Mouse (Mus musculus): ENCODE measurements around the gene Macrod1.
"Not testable (repeated sequence)": the region's sequence is repeated elsewhere in the genome, so short reads cannot be mapped to it uniquely, and the experiment has no call there.

Gene Macrod1

GRCm38 (mm10) chr19:7057126-7057721 is 614 bp downstream of the Macrod1 start:
- no peak for DNase-seq (ENCODE audit: low read depth, low spot score)

GRCm38 (mm10) chr19:7057722-7058207 is 1.2 kb downstream of the Macrod1 start:
- DNase-seq (ENCODE audit: low read depth, low spot score), result no peak

- no peak for DNase-seq (ENCODE audit: low read depth, low spot score)
These were observed 1.9 kb downstream of the Macrod1 start for GRCm38 (mm10) chr19:7058541-7058940.

- DNase-seq (ENCODE audit: low read depth, low spot score), result no peak
These were observed 5.5 kb downstream of the Macrod1 start for GRCm38 (mm10) chr19:7062110-7062509.

- no peak for DNase-seq (ENCODE audit: low read depth, low spot score)
These were observed 6.3 kb downstream of the Macrod1 start for GRCm38 (mm10) chr19:7062916-7063315.

GRCm38 (mm10) chr19:7064571-7064970 is 8.0 kb downstream of the Macrod1 start:
- DNase-seq (ENCODE audit: low read depth, low spot score), result no peak

GRCm38 (mm10) chr19:7066034-7066827 is 9.6 kb downstream of the Macrod1 start:
- DNase-seq (ENCODE audit: low read depth, low spot score), result no peak

- no peak for DNase-seq (ENCODE audit: low read depth, low spot score)
These were observed 10.3 kb downstream of the Macrod1 start for GRCm38 (mm10) chr19:7066828-7067342.

GRCm38 (mm10) chr19:7067344-7068050 is 10.9 kb downstream of the Macrod1 start:
- DNase-seq (ENCODE audit: low read depth, low spot score), result no peak

GRCm38 (mm10) chr19:7068136-7068535 is 11.5 kb downstream of the Macrod1 start:
- no peak for DNase-seq (ENCODE audit: low read depth, low spot score)

- DNase-seq (ENCODE audit: low read depth, low spot score), result no peak
These were observed 12.3 kb downstream of the Macrod1 start for GRCm38 (mm10) chr19:7068661-7069531.

- no peak for DNase-seq (ENCODE audit: low read depth, low spot score)
These were observed 13.5 kb downstream of the Macrod1 start for GRCm38 (mm10) chr19:7069781-7070763.

- DNase-seq (ENCODE audit: low read depth, low spot score), result no peak
These were observed 14.2 kb downstream of the Macrod1 start for GRCm38 (mm10) chr19:7070775-7071174.

GRCm38 (mm10) chr19:7072221-7072620 is 15.6 kb downstream of the Macrod1 start:
- DNase-seq (ENCODE audit: low read depth, low spot score), result no peak

- DNase-seq (ENCODE audit: low read depth, low spot score), result no peak
These were observed 17.6 kb downstream of the Macrod1 start for GRCm38 (mm10) chr19:7073997-7074781.

GRCm38 (mm10) chr19:7075336-7075735 is 18.7 kb downstream of the Macrod1 start:
- DNase-seq (ENCODE audit: low read depth, low spot score), result not testable (repeated sequence)

GRCm38 (mm10) chr19:7077666-7078065 is 21.1 kb downstream of the Macrod1 start:
- DNase-seq (ENCODE audit: low read depth, low spot score), result no peak

- DNase-seq (ENCODE audit: low read depth, low spot score), result no peak
These were observed 21.7 kb downstream of the Macrod1 start for GRCm38 (mm10) chr19:7078271-7078670.
